Mouse (Mus musculus): Measurements from ENCODE around the gene Bivm. TPM values are rescaled to one million over a fixed set of nuclear protein-coding genes. Genes with fewer than 3 reads are reported as not detected.

Gene Bivm
- polyA plus RNA-seq, 1 experiment from 2014 or later = 19.5 TPM

DNA sequence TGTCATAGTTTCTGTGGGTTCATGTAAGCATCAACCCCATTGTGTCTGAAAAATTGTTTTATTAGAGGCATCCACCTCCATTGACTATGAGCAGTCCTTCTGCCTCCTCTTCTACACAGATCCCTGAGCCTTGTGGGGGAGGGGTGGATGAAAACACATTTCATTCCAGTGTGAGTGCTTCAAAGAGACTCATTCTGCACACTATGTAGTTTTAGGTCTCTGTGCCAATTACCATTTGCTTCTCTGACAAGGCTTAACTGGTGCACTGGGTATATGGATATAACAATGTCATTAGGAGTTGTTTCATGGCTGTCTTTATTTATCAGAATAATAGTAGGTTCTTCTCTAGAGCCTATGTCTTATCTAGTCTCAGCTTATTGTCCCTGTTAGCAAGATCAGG is 67.6 kb downstream of the Bivm start:
- H3K36me3 ChIP-seq = peaks cover 14% of the 10 kb centered on the region
- ATAC-seq (ENCODE audit: insufficient number of reproducible peaks, insufficient read depth, low FRiP score, low TSS enrichment, low read depth) = no peak
- H3K4me1 ChIP-seq = no peaks in the 10 kb centered on the region
- H3K9ac ChIP-seq = no peak overlapping the region
- no peak overlapping the region for H3K27ac ChIP-seq
- H3K27me3 ChIP-seq = no peaks in the 10 kb centered on the region
- H3K9me3 ChIP-seq = no peaks in the 10 kb centered on the region
- no peak overlapping the region for H3K4me2 ChIP-seq
- H3K4me3 ChIP-seq = no peak overlapping the region

Other genes starting within 250 kb of the Bivm start
- 59.5 and 63.6 TPM in 2 replicates for gene Tpp2, start 185.3 kb upstream of the Bivm start, polyA plus RNA-seq (2015; fragmentation: Nextera tagmentation; extraction: Ambion mirVana)
- gene Mettl21c, start 98.9 kb upstream of the Bivm start, polyA plus RNA-seq (2015; fragmentation: Nextera tagmentation; extraction: Ambion mirVana) = 0.95 and 1.4 TPM in 2 replicates
- gene Gm8251, start 57.0 kb upstream of the Bivm start, polyA plus RNA-seq (2015; fragmentation: Nextera tagmentation; extraction: Ambion mirVana) = 0.12 and 0.15 TPM in 2 replicates
- gene Tex30, start 16.5 kb upstream of the Bivm start, polyA plus RNA-seq (2015; fragmentation: Nextera tagmentation; extraction: Ambion mirVana) = 75.1 and 76.8 TPM in 2 replicates
- gene Kdelc1, start 149 bp upstream of the Bivm start, polyA plus RNA-seq (2015; fragmentation: Nextera tagmentation; extraction: Ambion mirVana) = 77.1 and 79.7 TPM in 2 replicates
- 26.6 and 32.6 TPM in 2 replicates for gene Ercc5, start 28.8 kb downstream of the Bivm start, polyA plus RNA-seq (2015; fragmentation: Nextera tagmentation; extraction: Ambion mirVana)
- 0.14 TPM in 1 of 2 replicates, not detected in the other for gene Mettl21e, start 100.0 kb downstream of the Bivm start, polyA plus RNA-seq (2015; fragmentation: Nextera tagmentation; extraction: Ambion mirVana)